Mouse (Mus musculus) hindbrain, postnatal 0 days (tissue): ENCODE data around the gene Kcnq4. TPM values are rescaled to one million over a fixed set of nuclear protein-coding genes. Genes with fewer than 3 reads are reported as not detected.

Experiments
- ATAC-seq: fragments of 200-750 bp; cut with Nextera tagmentation; 2 replicates; pipeline ENCODE4 v1.8.0; 2017; ENCODE audit warnings: mild to moderate bottlenecking, moderate TSS enrichment, moderate library complexity
- DNase-seq: peaks from one replicate; pipeline ENCODE4 v3.0.0-alpha.2; 2015; ENCODE audit warnings: low spot score
- H3K27ac ChIP-seq: fragments of 300-500 bp; sonication (generic); 2 replicates; pipeline ENCODE4 v1.5.1; 2014; ENCODE audit warnings: mild to moderate bottlenecking
- H3K27me3 ChIP-seq: fragments of 300-500 bp; sonication (generic); 2 replicates; pipeline ENCODE4 v1.6.1; 2014; ENCODE audit warnings: low read length, mixed read lengths; ENCODE audit not compliant: insufficient read depth
- H3K36me3 ChIP-seq: fragments of 300-500 bp; sonication (generic); 2 replicates; pipeline ENCODE4 v1.6.1; 2014; ENCODE audit warnings: low read length, mixed read lengths; ENCODE audit not compliant: insufficient read depth
- H3K4me1 ChIP-seq: fragments of 300-500 bp; sonication (generic); 2 replicates; pipeline ENCODE4 v1.6.1; 2014; ENCODE audit warnings: antibody characterized with exemption, low read length, mixed read lengths; ENCODE audit not compliant: insufficient read depth
- H3K4me2 ChIP-seq: fragments of 300-500 bp; sonication (generic); 2 replicates; pipeline ENCODE4 v1.6.1; 2014; ENCODE audit warnings: low read depth, mild to moderate bottlenecking, low read length, moderate library complexity, mixed read lengths
- H3K4me3 ChIP-seq: fragments of 300-500 bp; sonication (generic); 2 replicates; pipeline ENCODE4 v1.5.1; 2014; ENCODE audit warnings: low read length
- H3K9ac ChIP-seq: fragments of 300-500 bp; sonication (generic); replicated peaks from 2 replicates; pipeline ENCODE4 v1.6.1; 2014; ENCODE audit warnings: mild to moderate bottlenecking, low read length, moderate library complexity, mixed read lengths
- H3K9me3 ChIP-seq: fragments of 300-500 bp; sonication (generic); 2 replicates; pipeline ENCODE4 v1.6.1; 2016; ENCODE audit warnings: low read length, mixed read lengths
- CTCF ChIP-seq: IDR thresholded peaks from 2 replicates; pipeline ENCODE4 v1.5.1; 2016; ENCODE audit warnings: antibody characterized with exemption, control low read depth, low read depth
- WGBS: fragments of 180-500 bp; shearing (Covaris S2); extraction: QIAGEN DNeasy Blood & Tissue Kit; methylation state at CpG from one replicate; pipeline ENCODE4 v1.1.7; 2014; 5-methylcytosine and 5-hydroxymethylcytosine counted together
- polyA plus RNA-seq: library from polyadenylated mRNA; unstranded; fragments of >200 nt; fragmentation: Nextera tagmentation; extraction: Ambion mirVana; gene quantifications from 2 replicates; pipeline ENCODE4 v1.2.1, GENCODE M21; 2015
- total RNA-seq: library from RNA; depleted of rRNA; stranded (reverse); fragments of >200 nt; gene quantifications from 2 replicates; pipeline ENCODE4 v1.2.3, GENCODE M21; 2014

The Kcnq4 gene
- total and polyA plus RNA-seq, 2 experiments from 2014 or later, result 4.9 to 12.4 TPM

- no peaks in the 10 kb centered on the region for H3K27me3 ChIP-seq
- DNase-seq, result peak; percentile 40
- H3K4me1 ChIP-seq, result peaks cover 20% of the 10 kb centered on the region
- H3K9me3 ChIP-seq, result no peaks in the 10 kb centered on the region
- H3K9ac ChIP-seq, result no peak overlapping the region
- no peak overlapping the region for H3K4me2 ChIP-seq
- peak; percentile 31 for ATAC-seq
- H3K4me3 ChIP-seq, result no peak overlapping the region
- peak overlapping the region; percentile 41; the same call in 1 of the 2 replicates for H3K27ac ChIP-seq
- WGBS, result 49% methylated on average over 6 of the region's 6 CpGs
- no peaks in the 10 kb centered on the region for H3K36me3 ChIP-seq
- TF ChIP-seq CTCF, result no peak
These were observed 34.4 kb downstream of the Kcnq4 start for GRCm38 (mm10) chr4:120713856-120714497.

- peaks cover 20% of the 10 kb centered on the region for H3K4me1 ChIP-seq
- no peak for ATAC-seq
- 80% methylated on average over 6 of the region's 6 CpGs for WGBS
- H3K9ac ChIP-seq, result no peak overlapping the region
- H3K9me3 ChIP-seq, result no peaks in the 10 kb centered on the region
- H3K4me2 ChIP-seq, result no peak overlapping the region
- no peaks in the 10 kb centered on the region for H3K27me3 ChIP-seq
- DNase-seq, result peak; percentile 23
- H3K4me3 ChIP-seq, result no peak overlapping the region
- no peak for TF ChIP-seq CTCF
- peak overlapping the region; percentile 41; the same call in 1 of the 2 replicates for H3K27ac ChIP-seq
- H3K36me3 ChIP-seq, result no peaks in the 10 kb centered on the region
These were observed 35.4 kb downstream of the Kcnq4 start for GRCm38 (mm10) chr4:120713021-120713420.

- no peak overlapping the region for H3K4me3 ChIP-seq
- no peak overlapping the region for H3K4me2 ChIP-seq
- no peaks in the 10 kb centered on the region for H3K36me3 ChIP-seq
- H3K27ac ChIP-seq, result no peak overlapping the region
- DNase-seq, result no peak
- no peak for ATAC-seq
- peaks cover 20% of the 10 kb centered on the region for H3K4me1 ChIP-seq
- TF ChIP-seq CTCF, result no peak
- no peaks in the 10 kb centered on the region for H3K27me3 ChIP-seq
- H3K9me3 ChIP-seq, result no peaks in the 10 kb centered on the region
- no peak overlapping the region for H3K9ac ChIP-seq
- WGBS, result 74% methylated on average over 12 of the region's 12 CpGs
These were observed 36.2 kb downstream of the Kcnq4 start for GRCm38 (mm10) chr4:120712236-120712635.

GRCm38 (mm10) chr4:120702511-120702910 lies 45.9 kb downstream of the Kcnq4 start:
- no peak overlapping the region for H3K4me3 ChIP-seq
- no peak for TF ChIP-seq CTCF
- H3K9ac ChIP-seq, result no peak overlapping the region
- no peak overlapping the region for H3K27ac ChIP-seq
- H3K27me3 ChIP-seq, result no peaks in the 10 kb centered on the region
- no peaks in the 10 kb centered on the region for H3K9me3 ChIP-seq
- no peak for DNase-seq
- no peaks in the 10 kb centered on the region; the same call in 1 of the 2 replicates for H3K4me1 ChIP-seq
- WGBS, result 93% methylated on average over 2 of the region's 2 CpGs
- H3K36me3 ChIP-seq, result no peaks in the 10 kb centered on the region
- no peak overlapping the region for H3K4me2 ChIP-seq
- no peak for ATAC-seq

DNA sequence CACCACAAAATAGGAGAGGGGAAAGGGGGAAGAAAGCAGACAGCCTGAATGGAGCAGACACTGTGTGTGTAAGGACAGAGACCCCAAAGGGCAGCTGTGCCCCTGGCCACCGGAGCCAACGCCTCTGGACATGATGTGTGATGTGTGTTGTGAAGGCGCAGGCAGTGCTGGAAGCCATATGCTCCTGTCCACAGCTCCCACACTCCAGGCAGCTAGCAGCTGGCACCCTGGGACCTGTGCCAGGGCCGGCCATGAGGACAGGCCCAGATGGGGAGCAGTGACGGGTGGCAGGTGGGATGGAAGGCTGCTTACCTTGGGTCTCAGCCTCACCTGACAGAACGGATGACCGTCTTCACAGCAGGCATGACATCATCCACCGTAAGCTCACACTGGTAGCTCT lies 46.4 kb downstream of the Kcnq4 start:
- peak; percentile 75 for ATAC-seq
- Histone ChIP-seq H3K4me3 (no peak overlapping the region), H3K4me2 (no peak overlapping the region), H3K27ac (no peak overlapping the region), H3K27me3 (no peaks in the 10 kb centered on the region), H3K36me3 (no peaks in the 10 kb centered on the region), H3K9me3 (no peaks in the 10 kb centered on the region), H3K4me1 (no peaks in the 10 kb centered on the region; the same call in 1 of the 2 replicates), H3K9ac (no peak overlapping the region)
- no peak for TF ChIP-seq CTCF
- DNase-seq, result peak; percentile 40
- WGBS, result 58% methylated on average over 8 of the region's 8 CpGs

GRCm38 (mm10) chr4:120701180-120701579 lies 47.2 kb downstream of the Kcnq4 start:
- 43% methylated on average over 3 of the region's 3 CpGs for WGBS
- no peaks in the 10 kb centered on the region for H3K27me3 ChIP-seq
- no peak overlapping the region for H3K27ac ChIP-seq
- no peak overlapping the region for H3K4me2 ChIP-seq
- H3K4me1 ChIP-seq, result no peaks in the 10 kb centered on the region; the same call in 1 of the 2 replicates
- no peaks in the 10 kb centered on the region for H3K9me3 ChIP-seq
- ATAC-seq, result no peak
- TF ChIP-seq CTCF, result no peak
- H3K36me3 ChIP-seq, result no peaks in the 10 kb centered on the region
- H3K4me3 ChIP-seq, result no peak overlapping the region
- no peak overlapping the region for H3K9ac ChIP-seq
- DNase-seq, result no peak

- H3K27me3 ChIP-seq, result no peaks in the 10 kb centered on the region
- no peaks in the 10 kb centered on the region for H3K9me3 ChIP-seq
- H3K9ac ChIP-seq, result no peak overlapping the region
- no peak for ATAC-seq
- H3K4me2 ChIP-seq, result 0 out of 2 replicates have a peak overlapping the region, but pooled peaks have one; percentile 21
- WGBS, result 34% methylated on average over 35 of the region's 35 CpGs
- no peaks in the 10 kb centered on the region; the same call in 1 of the 2 replicates for H3K4me1 ChIP-seq
- H3K36me3 ChIP-seq, result no peaks in the 10 kb centered on the region
- TF ChIP-seq CTCF, result no peak
- H3K27ac ChIP-seq, result no peak overlapping the region
- H3K4me3 ChIP-seq, result no peak overlapping the region
- no peak for DNase-seq
These were observed 50.5 kb downstream of the Kcnq4 start for GRCm38 (mm10) chr4:120697799-120698484.
